Mouse (Mus musculus) forebrain, embryonic 10.5 days (tissue): ENCODE measurements around the gene Apol6. TPM values are rescaled to one million over a fixed set of nuclear protein-coding genes. Genes with fewer than 3 reads are reported as not detected.
A peak's percentile ranks its signal among the peaks of the same experiment; 100 is the strongest.

Experiments used
- DNase-seq: peaks from one replicate; pipeline ENCODE4 v3.0.0-alpha.2; 2017; ENCODE audit warnings: low spot score; ENCODE audit errors: extremely low spot score
- H3K27ac ChIP-seq: fragments of 300-500 bp; sonication (generic); 2 replicates; pipeline ENCODE4 v1.5.1; 2016; ENCODE audit warnings: mild to moderate bottlenecking
- H3K27me3 ChIP-seq: fragments of 300-500 bp; sonication (generic); 2 replicates; pipeline ENCODE4 v1.6.1; 2016; ENCODE audit warnings: mild to moderate bottlenecking; ENCODE audit not compliant: poor library complexity, severe bottlenecking
- H3K36me3 ChIP-seq: fragments of 300-500 bp; sonication (generic); replicated peaks from 2 replicates; pipeline ENCODE4 v1.6.1; 2016; ENCODE audit warnings: mild to moderate bottlenecking, moderate library complexity
- H3K4me1 ChIP-seq: fragments of 300-500 bp; sonication (generic); 2 replicates; pipeline ENCODE4 v1.6.1; 2016
- H3K4me3 ChIP-seq: fragments of 300-500 bp; sonication (generic); 2 replicates; pipeline ENCODE4 v1.5.1; 2016; ENCODE audit warnings: mild to moderate bottlenecking, moderate library complexity
- H3K9me3 ChIP-seq: fragments of 300-500 bp; sonication (generic); 2 replicates; pipeline ENCODE4 v1.6.1; 2016; ENCODE audit warnings: mild to moderate bottlenecking, moderate library complexity
- WGBS: fragments of 180-500 bp; shearing (Covaris S2); methylation state at CpG from one replicate; pipeline ENCODE4 v1.1.7; 2016; 5-methylcytosine and 5-hydroxymethylcytosine counted together
- polyA plus RNA-seq: library from polyadenylated mRNA; unstranded; fragments of >200 nt; fragmentation: Nextera tagmentation; extraction: Ambion mirVana; gene quantifications from 2 replicates; pipeline ENCODE4 v1.2.1, GENCODE M21; 2016

Apol6 gene
- polyA plus RNA-seq, 1 experiment from 2014 or later: 0.10 TPM

DNA sequence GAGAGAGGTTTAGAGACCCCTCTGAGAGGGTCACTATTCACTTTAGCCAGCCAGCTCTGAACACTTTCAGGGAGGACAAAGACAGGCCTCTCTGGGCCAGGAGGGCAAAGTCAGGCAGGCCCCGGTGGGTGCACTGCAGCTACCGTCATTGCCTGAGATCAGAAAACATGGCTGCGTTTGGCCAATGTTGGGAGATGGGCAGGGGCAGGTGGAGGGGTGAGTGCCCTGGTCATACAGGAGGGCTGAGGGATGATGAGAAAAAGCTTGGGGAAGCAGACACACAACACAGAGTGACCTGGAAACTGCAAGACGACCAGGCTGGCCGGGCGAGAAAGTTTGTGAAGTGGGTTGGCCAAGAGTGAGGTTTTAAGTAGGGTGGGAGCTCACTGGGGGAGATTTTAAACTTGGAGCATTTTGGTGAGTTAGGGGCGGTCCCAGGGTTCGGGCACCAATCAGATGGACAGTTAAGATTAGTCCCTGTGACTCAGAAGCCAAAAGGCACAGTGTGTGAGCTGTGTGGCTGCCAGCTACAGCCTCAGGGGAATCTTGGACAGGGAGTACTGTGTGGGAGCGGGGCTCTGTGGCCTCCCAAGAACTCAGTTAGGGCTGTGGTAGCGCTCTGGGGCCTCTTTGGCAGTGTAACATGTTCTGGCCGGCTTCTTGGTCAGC, 8.1 kb upstream of the Apol6 start:
- H3K27me3 ChIP-seq: no peaks in the 10 kb centered on the region
- H3K4me1 ChIP-seq: peaks cover 44% of the 10 kb centered on the region
- H3K36me3 ChIP-seq: no peaks in the 10 kb centered on the region
- 79% methylated on average over 11 of the region's 11 CpGs for WGBS
- no peaks in the 10 kb centered on the region for H3K9me3 ChIP-seq
- H3K27ac ChIP-seq: peak overlapping the region; percentile 82
- H3K4me3 ChIP-seq: no peak overlapping the region
- no peak for DNase-seq

DNA sequence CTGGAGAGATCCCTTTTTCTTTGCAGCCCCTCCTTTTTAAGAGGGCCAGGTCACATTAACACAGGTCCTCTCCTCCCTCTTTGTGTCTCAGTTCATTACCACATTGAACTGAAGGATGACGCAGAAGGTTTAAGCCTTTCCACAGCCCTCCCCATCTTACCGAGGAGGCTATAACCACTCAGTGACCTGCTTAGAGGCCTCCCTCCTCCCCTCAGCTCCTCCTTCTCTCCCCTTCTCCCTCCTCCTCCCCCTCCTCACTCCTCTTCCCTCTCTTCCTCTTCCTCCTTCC, 7.6 kb upstream of the Apol6 start:
- Histone ChIP-seq H3K27ac (peak overlapping the region; percentile 82), H3K4me3 (no peak overlapping the region), H3K9me3 (no peaks in the 10 kb centered on the region), H3K36me3 (no peaks in the 10 kb centered on the region), H3K4me1 (peaks cover 41% of the 10 kb centered on the region), H3K27me3 (no peaks in the 10 kb centered on the region)
- 59% methylated on average over 2 of the region's 2 CpGs for WGBS
- no peak for DNase-seq

DNA sequence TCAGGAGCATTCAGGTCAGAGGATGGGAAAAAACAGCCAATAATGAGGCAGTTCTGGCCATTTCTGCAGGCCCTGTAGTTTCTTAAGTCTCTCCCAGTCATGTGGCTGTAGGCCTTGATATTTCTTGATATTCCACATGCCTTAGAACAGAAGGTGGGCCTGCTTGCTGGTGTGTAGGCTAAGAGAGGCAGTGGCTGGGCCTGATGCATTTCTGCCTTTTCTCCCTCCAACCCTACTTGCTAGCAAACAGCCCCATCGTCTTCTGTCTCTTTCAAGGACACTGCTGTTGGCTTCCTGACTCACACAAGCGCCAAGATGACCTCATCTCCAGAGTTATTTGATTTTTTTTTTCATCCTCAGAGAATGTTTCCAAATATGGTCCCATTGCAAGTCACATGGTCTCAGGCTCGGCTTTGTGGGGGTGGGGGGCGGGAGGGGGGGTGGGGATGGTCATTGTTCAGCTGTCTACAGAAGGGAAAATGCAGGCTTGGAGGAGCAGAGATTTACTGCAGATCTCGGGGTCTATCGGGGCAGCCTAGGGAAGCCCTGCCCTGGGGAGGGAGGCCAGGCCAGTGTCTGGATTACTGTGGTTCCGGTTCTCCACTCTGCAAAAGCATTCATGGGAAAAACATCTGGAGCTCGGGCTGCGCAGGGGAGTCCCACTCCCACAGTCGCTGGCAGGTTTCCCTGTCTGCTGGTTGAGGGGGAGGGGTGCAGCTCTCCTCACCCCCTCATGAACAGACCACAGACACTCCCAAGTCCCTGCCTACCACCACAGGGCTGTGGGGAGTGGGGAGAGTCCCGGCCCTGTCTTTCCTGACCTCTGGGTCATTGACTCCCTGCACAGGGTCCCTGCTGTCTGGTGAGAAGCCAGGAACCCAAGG, 7.0 kb upstream of the Apol6 start:
- WGBS: 58% methylated on average over 11 of the region's 11 CpGs
- Histone ChIP-seq H3K36me3 (no peaks in the 10 kb centered on the region), H3K4me1 (peaks cover 41% of the 10 kb centered on the region), H3K4me3 (no peak overlapping the region), H3K27ac (peak overlapping the region; percentile 82), H3K27me3 (no peaks in the 10 kb centered on the region), H3K9me3 (no peaks in the 10 kb centered on the region)
- DNase-seq: no peak

DNA sequence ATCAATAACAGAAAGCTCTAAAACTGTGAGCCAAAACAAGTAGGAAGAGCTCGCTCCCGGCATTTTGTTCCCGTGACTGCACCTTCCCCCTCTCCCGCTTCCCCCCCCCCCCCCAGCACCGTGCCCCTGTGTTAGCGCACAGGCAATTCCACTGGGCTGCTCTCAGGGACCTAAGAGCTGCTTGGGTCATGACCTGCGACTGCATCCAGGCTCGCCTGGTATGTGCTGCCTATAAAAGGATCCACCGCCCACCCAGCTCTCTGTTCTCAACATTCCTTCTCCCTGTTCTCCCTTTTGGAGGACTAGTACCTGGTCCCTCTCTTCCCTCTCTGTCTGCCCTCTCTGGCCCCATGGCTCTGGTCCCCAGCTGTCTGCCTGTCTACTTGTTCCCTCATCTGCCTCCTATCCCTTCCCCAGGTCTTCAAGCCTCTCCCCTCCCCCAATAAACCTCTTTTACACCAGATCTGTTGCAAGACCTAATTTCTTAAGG, 5.3 kb upstream of the Apol6 start:
- H3K27ac ChIP-seq: 0 out of 2 replicates have a peak overlapping the region, but pooled peaks have one; percentile 51
- no peak overlapping the region for H3K4me3 ChIP-seq
- peaks cover 49% of the 10 kb centered on the region for H3K4me1 ChIP-seq
- no peaks in the 10 kb centered on the region for H3K9me3 ChIP-seq
- WGBS: 57% methylated on average over 9 of the region's 9 CpGs
- H3K27me3 ChIP-seq: no peaks in the 10 kb centered on the region
- no peaks in the 10 kb centered on the region for H3K36me3 ChIP-seq
- no peak for DNase-seq

DNA sequence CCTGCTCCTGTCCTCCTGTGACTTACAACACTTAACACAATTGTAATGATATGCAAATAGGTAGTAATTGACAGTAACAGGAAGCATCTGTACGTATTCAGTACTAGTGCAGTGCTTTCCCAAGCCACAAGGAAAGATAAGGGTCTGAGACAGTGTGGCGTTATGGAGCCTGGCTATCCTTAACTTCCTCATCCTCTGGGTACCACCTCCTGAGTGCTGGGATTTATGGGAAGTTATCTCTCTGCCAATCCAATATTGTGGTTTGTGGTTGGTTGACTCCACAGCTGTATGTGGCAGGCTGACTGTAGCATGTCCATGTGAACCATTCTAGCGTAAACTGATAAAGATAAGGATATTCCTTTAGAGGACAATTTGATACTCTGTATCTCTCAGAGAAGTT, 3.7 kb upstream of the Apol6 start:
- Histone ChIP-seq H3K27ac (no peak overlapping the region), H3K4me1 (peaks cover 54% of the 10 kb centered on the region), H3K27me3 (no peaks in the 10 kb centered on the region), H3K4me3 (no peak overlapping the region), H3K9me3 (no peaks in the 10 kb centered on the region), H3K36me3 (no peaks in the 10 kb centered on the region)
- no peak for DNase-seq
- whole genome bisulfite sequencing: 87% methylated on average over 3 of the region's 3 CpGs

DNA sequence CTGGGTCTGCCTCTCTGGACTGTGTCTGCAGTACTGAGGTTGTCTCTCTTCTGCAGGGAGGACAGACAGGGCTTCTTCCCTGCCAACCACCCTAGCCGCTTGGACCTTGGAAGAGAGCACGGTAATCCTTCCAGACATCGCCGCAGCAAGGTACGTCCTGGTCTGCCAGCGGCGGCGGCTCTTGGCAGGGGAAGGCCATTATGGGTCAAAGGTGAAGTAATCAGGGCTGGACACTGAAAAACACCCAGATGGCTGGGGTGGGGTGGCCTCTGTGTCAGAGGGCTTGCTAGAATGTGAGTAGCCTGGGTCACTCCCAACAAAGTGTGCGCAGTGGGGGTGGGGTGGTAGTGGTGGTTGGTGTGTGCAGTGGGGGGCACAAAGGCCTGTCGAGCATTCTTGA, 1.1 kb downstream of the Apol6 start:
- no peak for DNase-seq
- WGBS: 82% methylated on average over 10 of the region's 10 CpGs
- Histone ChIP-seq H3K27me3 (no peaks in the 10 kb centered on the region), H3K27ac (0 out of 2 replicates have a peak overlapping the region, but pooled peaks have one; percentile 20), H3K9me3 (no peaks in the 10 kb centered on the region), H3K4me3 (no peak overlapping the region), H3K36me3 (no peaks in the 10 kb centered on the region), H3K4me1 (peaks cover 17% of the 10 kb centered on the region)

DNA sequence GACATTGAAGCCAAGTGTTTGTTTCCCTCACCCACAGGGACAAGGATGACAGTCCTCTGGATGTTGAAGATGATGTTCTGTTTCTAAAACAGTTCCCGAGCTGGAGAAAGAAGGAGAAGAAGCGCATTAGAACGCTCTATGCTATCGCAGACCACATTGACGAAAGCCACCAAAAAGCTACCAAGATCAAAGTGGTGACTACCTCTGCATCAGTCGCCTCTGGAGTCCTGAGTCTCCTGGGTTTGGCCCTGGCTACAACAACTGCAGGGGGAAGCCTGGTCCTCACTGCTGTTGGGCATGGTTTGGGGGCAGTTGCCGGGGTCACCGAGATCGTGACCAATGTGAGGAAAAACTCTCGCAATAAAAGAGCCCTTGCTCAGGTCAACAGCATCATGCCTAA, 6.0 kb downstream of the Apol6 start, which contains the start of gene Mb:
TSS of gene Mb (minus strand) at position 101 of the 400 bp plus-strand sequence.
- no peak for DNase-seq
- Histone ChIP-seq H3K4me1 (peaks cover 17% of the 10 kb centered on the region), H3K27me3 (no peaks in the 10 kb centered on the region)

DNA sequence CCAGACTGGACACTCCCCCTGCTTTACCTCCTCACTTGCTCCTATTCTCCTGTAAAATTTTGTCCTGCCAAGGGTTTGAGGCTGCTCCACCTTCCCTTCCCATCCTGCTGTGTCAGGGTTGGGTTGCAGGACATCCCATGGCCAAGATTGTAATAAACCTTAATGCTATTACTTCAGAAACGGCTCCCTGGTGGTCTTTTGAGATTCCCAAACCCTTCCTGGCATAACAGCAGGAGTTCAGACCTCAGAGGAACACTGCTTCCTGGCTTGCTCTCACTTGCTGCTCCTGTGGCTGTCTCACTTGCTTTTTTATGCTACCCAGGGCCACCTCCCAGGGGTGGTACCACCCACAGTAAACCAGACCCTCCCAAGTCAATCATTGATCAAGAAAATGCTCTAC, 7.6 kb downstream of the Apol6 start:
- peaks cover 27% of the 10 kb centered on the region for H3K4me1 ChIP-seq
- no peaks in the 10 kb centered on the region for H3K27me3 ChIP-seq
- DNase-seq: no peak
- WGBS: 55% methylated on average over 1 of the region's 1 CpGs
- no peaks in the 10 kb centered on the region for H3K9me3 ChIP-seq
- H3K4me3 ChIP-seq: no peak overlapping the region
- H3K36me3 ChIP-seq: no peaks in the 10 kb centered on the region
- H3K27ac ChIP-seq: no peak overlapping the region

More for the DNA sequence above, 6.0 kb downstream of the Apol6 start, which contains the start of gene Mb:
- H3K27ac ChIP-seq: no peak within 1 kb of the TSS
- H3K9me3 ChIP-seq: no peaks in the 10 kb centered on the region
- no peak within 1 kb of the TSS for H3K4me3 ChIP-seq
- no peaks in the 10 kb centered on the region for H3K36me3 ChIP-seq
- 88% methylated on average over 10 of the region's 10 CpGs for WGBS

DNA sequence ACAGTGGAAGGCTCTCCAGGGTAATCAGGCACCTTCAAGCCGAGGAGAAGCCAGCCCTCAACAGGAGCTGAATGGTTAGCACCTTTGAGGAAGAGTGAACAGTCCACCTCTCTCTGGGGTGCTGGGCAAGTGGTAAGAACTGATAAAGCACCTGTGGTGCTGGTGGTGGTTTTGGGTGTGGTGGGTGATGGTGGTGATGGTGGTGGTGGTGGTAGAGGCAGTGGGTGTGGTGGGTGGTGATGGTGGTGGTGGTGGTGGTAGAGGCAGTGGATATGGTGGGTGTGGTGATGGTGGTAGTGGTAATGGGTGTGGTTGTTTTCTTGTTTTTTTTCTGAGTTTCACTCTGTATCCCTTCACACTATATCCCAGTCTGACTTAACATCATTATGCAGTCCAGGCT, 8.5 kb downstream of the Apol6 start:
- Histone ChIP-seq H3K9me3 (no peaks in the 10 kb centered on the region), H3K4me1 (peaks cover 27% of the 10 kb centered on the region), H3K36me3 (no peaks in the 10 kb centered on the region), H3K4me3 (no peak overlapping the region), H3K27me3 (no peaks in the 10 kb centered on the region), H3K27ac (no peak overlapping the region)
- 87% methylated on average over 1 of the region's 1 CpGs for WGBS
- DNase-seq: no peak

DNA sequence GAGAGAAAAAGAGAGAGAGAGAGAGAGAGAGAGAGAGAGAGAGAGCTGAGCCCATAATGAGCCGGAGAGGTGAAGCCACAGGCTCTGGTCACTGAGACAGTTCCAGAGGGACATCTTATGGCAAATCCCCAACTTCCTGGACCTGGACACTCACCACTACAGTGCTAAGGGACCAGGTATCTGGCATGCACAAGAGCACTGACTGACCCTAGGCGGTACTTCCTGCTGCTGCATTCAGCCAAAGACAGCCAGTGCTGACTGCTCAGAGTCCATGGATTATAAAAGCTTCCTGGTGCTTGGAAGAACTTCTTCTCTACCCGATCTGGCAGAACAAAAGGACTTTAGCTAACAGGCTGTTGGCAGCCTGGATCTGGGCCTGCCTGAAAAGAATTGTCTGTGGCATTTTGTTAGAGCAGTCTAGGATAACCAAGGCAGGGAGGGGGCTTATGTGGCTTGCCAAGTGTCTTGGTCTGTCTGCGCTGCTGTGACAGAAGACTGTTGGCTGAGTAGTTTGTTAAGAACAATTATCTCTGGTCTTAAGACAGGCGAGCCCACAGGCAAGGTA, 10.2 kb downstream of the Apol6 start:
- Histone ChIP-seq H3K4me3 (no peak overlapping the region), H3K4me1 (peaks cover 27% of the 10 kb centered on the region), H3K9me3 (peaks cover 8% of the 10 kb centered on the region), H3K27ac (peak overlapping the region; percentile 60), H3K36me3 (no peaks in the 10 kb centered on the region), H3K27me3 (no peaks in the 10 kb centered on the region)
- no peak for DNase-seq
- WGBS: 59% methylated on average over 5 of the region's 5 CpGs

DNA sequence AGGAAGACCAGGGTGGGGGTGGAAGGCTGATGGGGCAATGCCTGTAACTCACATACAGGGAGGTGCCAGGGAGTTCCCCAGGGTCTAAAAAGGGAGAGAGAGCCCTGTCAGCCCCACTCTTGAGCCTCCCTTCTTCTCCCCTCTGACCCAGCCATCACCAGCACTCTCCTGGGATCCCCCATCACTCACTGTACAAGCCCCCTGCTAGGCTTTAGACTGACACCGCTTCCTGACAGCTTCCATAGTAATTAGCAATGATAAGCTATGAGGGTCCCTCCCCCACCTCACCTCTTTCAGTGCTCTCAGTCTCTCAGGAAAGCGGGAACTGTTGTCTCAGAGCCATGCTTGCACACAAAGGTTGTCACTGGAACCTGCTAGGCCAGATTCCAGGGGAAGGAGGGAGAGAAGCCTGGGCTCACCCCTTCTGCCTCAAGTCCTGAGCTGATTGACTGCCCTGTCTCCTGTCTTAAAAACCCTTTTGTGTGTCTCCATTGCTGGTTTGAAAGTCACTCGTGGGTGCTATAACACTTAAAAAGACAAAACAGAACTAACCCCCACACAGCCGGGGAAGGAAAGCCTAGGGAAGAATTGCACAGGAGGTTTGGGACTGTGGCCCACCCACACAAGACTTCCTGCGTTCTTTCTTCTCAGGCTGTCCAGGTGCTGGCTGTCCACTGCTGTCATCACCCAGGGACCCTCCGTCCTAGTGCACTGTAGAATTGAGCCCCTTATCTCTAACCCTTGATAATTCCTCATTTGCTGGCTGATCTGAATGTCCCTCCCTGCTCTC, 11.7 kb downstream of the Apol6 start:
- Histone ChIP-seq H3K27ac (peak overlapping the region; percentile 75), H3K4me3 (no peak overlapping the region), H3K27me3 (no peaks in the 10 kb centered on the region), H3K4me1 (peaks cover 27% of the 10 kb centered on the region), H3K36me3 (no peaks in the 10 kb centered on the region), H3K9me3 (peaks cover 8% of the 10 kb centered on the region)
- 39% methylated on average over 6 of the region's 6 CpGs for WGBS
- no peak for DNase-seq

DNA sequence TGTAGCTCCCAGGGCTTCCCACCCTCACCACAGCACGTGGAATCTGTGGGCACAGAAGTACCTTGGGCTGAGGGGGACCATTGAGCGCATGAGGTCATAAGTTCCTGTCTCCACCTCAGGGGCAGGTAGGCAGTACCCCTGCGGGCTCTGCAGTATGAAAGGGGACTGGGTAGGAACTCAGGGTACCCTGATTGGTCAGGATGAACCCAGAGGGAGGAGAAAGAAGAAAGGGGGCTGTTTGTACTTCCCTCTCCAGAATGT, 12.2 kb downstream of the Apol6 start:
- peak overlapping the region; percentile 75 for H3K27ac ChIP-seq
- peaks cover 27% of the 10 kb centered on the region for H3K4me1 ChIP-seq
- DNase-seq: no peak
- H3K9me3 ChIP-seq: peaks cover 8% of the 10 kb centered on the region
- H3K27me3 ChIP-seq: no peaks in the 10 kb centered on the region
- 50% methylated on average over 3 of the region's 3 CpGs for WGBS
- no peaks in the 10 kb centered on the region for H3K36me3 ChIP-seq
- no peak overlapping the region for H3K4me3 ChIP-seq
